Mouse (Mus musculus): ENCODE measurements at regions not wholly inside any gene's neighbourhood (a gene's known extent, or its start where the extent isn't known, plus 50 kb on each side); places are given as distances from the start of the nearest gene placed in this dataset.

GRCm38 (mm10) chr6:24025721-24026120, 55.9 kb upstream of the Tas2r118 start:
- TF ChIP-seq POLR2A (IDR thresholded peaks at IDR 0.05; ENCODE audit: extremely low read depth, insufficient read depth, low read length) (no peak), CTCF (IDR thresholded peaks at IDR 0.05; ENCODE audit: low read depth, low read length) (no peak)
